Comparison of ENCODE assay signal across 8 mouse cellular contexts in genomic region chr12:25216792-25217516, GRCm38 (mm10).
A peak's percentile ranks its signal among the peaks of the same experiment; 100 is the strongest.
DNase-seq lines count a peak whose midpoint lies in the region; ATAC-seq and TF ChIP-seq lines count a peak whose summit lies in the region.
"Had no signal": no experiment of that assay in that cellular context is flagged by ENCODE, and none has a peak within 500 bp of the region (broad histone marks: within the 10 kb centered on the region; RNA-seq: fewer than 3 reads in every experiment).

No protein-coding gene starts in this region.

- H3K4me1 ChIP-seq in hindbrain, embryonic 13.5 days (replicated peaks): peaks cover 21% of the 10 kb centered on the region
- H3K4me1 ChIP-seq in liver, embryonic 11.5 days (replicated peaks; ENCODE audit: control insufficient read depth, insufficient read depth, low read length): peaks cover 8% of the 10 kb centered on the region
- H3K4me1 ChIP-seq in heart, embryonic 11.5 days (ENCODE audit: control insufficient read depth, insufficient read depth, low read length): peaks cover 31% of the 10 kb centered on the region

- no peak for TF ChIP-seq CTCF in layer of hippocampus, adult 2 months (conservative IDR thresholded peaks at IDR 0.05)

- H3K4me3 ChIP-seq in hindbrain, embryonic 13.5 days: no peak overlapping the region
- no peak overlapping the region for H3K4me3 ChIP-seq in liver, embryonic 11.5 days (ENCODE audit: low read depth, low read length)
- H3K4me3 ChIP-seq in layer of hippocampus, adult 2 months: no peak overlapping the region
- H3K4me3 ChIP-seq in heart, embryonic 11.5 days (ENCODE audit: low read depth, low read length): no peak overlapping the region
- H3K4me3 ChIP-seq: hindbrain, embryonic 15.5 days had no signal

- H3K4me2 ChIP-seq in hindbrain, embryonic 13.5 days: no peak overlapping the region
- H3K4me2 ChIP-seq in liver, embryonic 11.5 days: no peak overlapping the region
- no peak overlapping the region for H3K4me2 ChIP-seq in heart, embryonic 11.5 days
- H3K4me2 ChIP-seq: hindbrain, embryonic 15.5 days had no signal

- H3K27ac ChIP-seq in hindbrain, embryonic 13.5 days: no peak overlapping the region
- no peak overlapping the region for H3K27ac ChIP-seq in liver, embryonic 11.5 days (ENCODE audit: low read depth, low read length)
- H3K27ac ChIP-seq in layer of hippocampus, adult 2 months: no peak overlapping the region
- H3K27ac ChIP-seq in heart, embryonic 11.5 days (ENCODE audit: low read depth, low read length): no peak overlapping the region
- H3K27ac ChIP-seq: hindbrain, embryonic 15.5 days had no signal

- H3K9ac ChIP-seq in hindbrain, embryonic 13.5 days: no peak overlapping the region
- H3K9ac ChIP-seq in liver, embryonic 11.5 days (ENCODE audit: low read depth, low read length): no peak overlapping the region
- H3K9ac ChIP-seq in heart, embryonic 11.5 days (ENCODE audit: low read depth, low read length): no peak overlapping the region
- H3K9ac ChIP-seq: hindbrain, embryonic 15.5 days had no signal

- H3K36me3 ChIP-seq in hindbrain, embryonic 13.5 days: no peaks in the 10 kb centered on the region
- no peaks in the 10 kb centered on the region for H3K36me3 ChIP-seq in liver, embryonic 11.5 days (ENCODE audit: control insufficient read depth, insufficient read depth, low read length)
- H3K36me3 ChIP-seq in heart, embryonic 11.5 days (ENCODE audit: control insufficient read depth, insufficient read depth, low read length): no peaks in the 10 kb centered on the region
- H3K36me3 ChIP-seq: hindbrain, embryonic 15.5 days had no signal

- H3K9me3 ChIP-seq in hindbrain, embryonic 13.5 days: no peaks in the 10 kb centered on the region
- no peaks in the 10 kb centered on the region for H3K9me3 ChIP-seq in liver, embryonic 11.5 days (ENCODE audit: control insufficient read depth, low read length)
- no peaks in the 10 kb centered on the region for H3K9me3 ChIP-seq in heart, embryonic 11.5 days (replicated peaks; ENCODE audit: control insufficient read depth, low read length)
- H3K9me3 ChIP-seq: hindbrain, embryonic 15.5 days had no signal

- peaks cover 14% of the 10 kb centered on the region; the same call in 1 of the 2 replicates for H3K27me3 ChIP-seq in hindbrain, embryonic 13.5 days
- no peaks in the 10 kb centered on the region for H3K27me3 ChIP-seq in liver, embryonic 11.5 days (replicated peaks; ENCODE audit: control insufficient read depth, insufficient read depth, low read length)
- no peaks in the 10 kb centered on the region; the same call in 1 of the 2 replicates for H3K27me3 ChIP-seq in heart, embryonic 11.5 days (ENCODE audit: control insufficient read depth, insufficient read depth, low read length)
- H3K27me3 ChIP-seq: hindbrain, embryonic 15.5 days had no signal

- ATAC-seq in activated CD4-positive, CD25-positive, alpha-beta regulatory T cell, adult 4 months: peak; percentile 78
- ATAC-seq in hindbrain, embryonic 13.5 days (ENCODE audit: low FRiP score): peak; percentile 61; the same call in 1 of the 2 replicates
- peak; percentile 47 for ATAC-seq in liver, embryonic 11.5 days (replicated peaks; ENCODE audit: low FRiP score)
- no peak for ATAC-seq in heart, embryonic 11.5 days (replicated peaks; ENCODE audit: insufficient number of reproducible peaks, low FRiP score, low TSS enrichment)

- 17% methylated on average over 5 of the region's 5 CpGs for WGBS in hindbrain, embryonic 13.5 days
- 43% methylated on average over 5 of the region's 5 CpGs for WGBS in liver, embryonic 11.5 days
- 57% methylated on average over 5 of the region's 5 CpGs for WGBS in heart, embryonic 11.5 days (ENCODE audit: insufficient replicate concordance)

- DNase-seq in liver, embryonic 11.5 days (ENCODE audit: low spot score): no peak
- DNase-seq in naive thymus-derived CD4-positive, alpha-beta T cell, adult 2 months (ENCODE audit: low read depth): peak; percentile 30
- DNase-seq in layer of hippocampus, adult 2 months (ENCODE audit: low spot score in 2 of 2): no peak
- no peak for DNase-seq in adrenal gland, postnatal 4 days (ENCODE audit: low spot score in 2 of 2)
